Mouse (Mus musculus): ENCODE data around the gene Ttl.

The Ttl gene

DNA sequence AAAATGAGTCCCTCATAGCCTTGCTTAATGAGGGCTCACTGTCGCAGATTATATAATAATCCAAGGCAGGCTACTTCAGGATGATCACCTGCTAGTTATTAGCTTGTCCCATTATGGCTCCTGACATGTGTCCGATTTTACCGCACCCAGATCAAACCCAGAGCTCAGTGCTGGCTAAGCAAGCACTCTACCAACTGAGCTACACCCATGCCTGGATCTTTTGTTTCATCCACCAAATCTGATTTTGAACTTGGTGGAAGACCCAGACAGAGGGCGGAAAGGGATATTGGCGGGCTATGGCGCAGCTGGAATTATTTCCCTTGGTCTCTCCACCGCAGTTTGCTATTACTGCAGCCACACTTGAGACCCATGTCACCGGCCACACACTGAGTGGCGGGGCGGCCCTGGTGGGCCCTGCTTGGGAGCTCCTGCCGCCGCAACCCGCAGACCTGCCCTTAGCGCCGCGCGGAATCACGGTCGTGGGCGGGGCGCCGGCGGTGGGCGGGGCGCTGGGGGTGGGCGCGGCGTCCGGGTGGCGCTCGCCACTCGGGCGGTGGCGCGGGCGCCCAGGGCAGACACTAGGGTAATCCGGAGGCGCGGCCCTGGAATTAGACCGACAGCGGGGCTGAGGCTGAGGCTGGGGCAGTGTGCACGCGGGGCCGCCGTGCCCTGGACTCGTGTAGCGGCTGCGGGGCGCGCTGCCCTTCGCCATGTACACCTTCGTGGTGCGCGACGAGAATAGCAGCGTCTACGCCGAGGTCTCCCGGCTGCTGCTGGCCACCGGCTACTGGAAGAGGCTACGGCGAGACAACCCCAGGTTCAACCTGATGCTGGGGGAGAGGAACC, at the start of gene Ttl:
Ttl (plus strand) TSS at position 506 of the 846 bp plus-strand sequence.
- peak; percentile 50 for DNase-seq (ENCODE audit: low spot score)

GRCm38 (mm10) chr2:129020106-129020505, 45.6 kb upstream of the Ttl start:
- no peak for DNase-seq (ENCODE audit: low spot score)

GRCm38 (mm10) chr2:129024820-129025219, 40.9 kb upstream of the Ttl start:
- DNase-seq (ENCODE audit: low spot score), result no peak

DNA sequence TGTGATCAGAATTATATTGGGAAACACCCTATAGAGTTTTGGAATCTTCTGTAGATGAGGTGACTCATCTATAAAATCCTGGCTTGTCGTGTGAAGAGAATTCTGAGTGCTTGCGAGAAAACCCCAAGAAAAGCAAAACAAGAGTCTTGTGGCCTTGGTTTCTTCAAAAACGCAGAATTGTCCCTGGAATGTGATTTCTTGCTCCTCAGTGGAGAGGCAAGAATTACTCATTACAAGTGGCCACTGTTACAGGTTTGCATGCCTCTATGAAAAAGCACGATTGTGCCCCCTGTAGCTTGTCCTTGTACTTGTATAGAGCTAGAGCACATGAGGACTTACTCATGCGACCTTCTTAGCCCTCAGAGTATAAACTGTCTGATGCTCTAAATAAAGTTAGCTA, 30.4 kb upstream of the Ttl start:
- DNase-seq (ENCODE audit: low spot score), result no peak

DNA sequence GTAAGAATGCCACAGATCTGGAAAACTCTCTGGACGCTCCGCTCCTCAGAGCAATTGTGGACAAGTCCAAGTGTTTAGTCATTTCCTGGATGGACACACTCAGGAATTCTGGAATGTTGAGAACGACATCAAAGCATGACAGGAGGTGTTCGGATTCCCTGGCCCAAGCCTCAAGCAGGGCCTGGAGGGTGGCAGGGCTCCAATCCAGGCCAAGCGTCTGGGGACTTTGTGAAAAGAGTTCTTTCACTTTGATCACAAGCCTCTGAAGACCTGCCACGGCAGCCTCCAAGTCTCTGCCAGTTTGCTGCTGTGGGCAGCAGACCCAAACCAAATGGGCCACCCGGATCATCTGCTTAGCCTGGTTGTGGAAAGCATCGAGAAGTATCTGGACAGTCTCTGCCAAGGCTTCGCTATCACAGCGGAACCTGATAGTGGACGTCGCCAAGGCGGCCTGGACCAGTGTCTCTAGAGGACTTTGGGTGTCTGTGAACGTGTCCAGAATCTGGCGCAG, 27.3 kb upstream of the Ttl start:
- no peak for DNase-seq (ENCODE audit: low spot score)

- no peak for DNase-seq (ENCODE audit: low spot score)
Measured at GRCm38 (mm10) chr2:129038937-129039631, 26.7 kb upstream of the Ttl start.

DNA sequence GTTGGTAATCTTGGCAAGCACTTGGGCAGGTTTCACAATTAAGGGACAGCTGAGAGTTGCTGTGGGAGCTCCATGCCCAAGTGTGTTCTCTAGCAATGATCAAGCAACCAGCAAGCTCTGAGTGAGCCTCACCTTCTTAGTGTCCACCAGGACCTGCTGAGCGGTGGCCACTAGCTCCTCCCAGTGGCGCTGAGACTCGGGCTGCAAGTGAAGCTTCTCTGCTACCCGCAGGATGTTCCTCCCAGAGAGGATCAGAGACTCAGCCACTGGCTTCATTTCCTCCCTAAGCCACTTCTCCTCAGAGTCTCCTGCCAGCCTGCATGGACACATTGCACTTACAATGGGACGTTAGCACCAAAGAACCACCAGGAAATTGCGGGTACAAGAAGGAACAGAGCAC, 25.2 kb upstream of the Ttl start:
- no peak for DNase-seq (ENCODE audit: low spot score)

DNA sequence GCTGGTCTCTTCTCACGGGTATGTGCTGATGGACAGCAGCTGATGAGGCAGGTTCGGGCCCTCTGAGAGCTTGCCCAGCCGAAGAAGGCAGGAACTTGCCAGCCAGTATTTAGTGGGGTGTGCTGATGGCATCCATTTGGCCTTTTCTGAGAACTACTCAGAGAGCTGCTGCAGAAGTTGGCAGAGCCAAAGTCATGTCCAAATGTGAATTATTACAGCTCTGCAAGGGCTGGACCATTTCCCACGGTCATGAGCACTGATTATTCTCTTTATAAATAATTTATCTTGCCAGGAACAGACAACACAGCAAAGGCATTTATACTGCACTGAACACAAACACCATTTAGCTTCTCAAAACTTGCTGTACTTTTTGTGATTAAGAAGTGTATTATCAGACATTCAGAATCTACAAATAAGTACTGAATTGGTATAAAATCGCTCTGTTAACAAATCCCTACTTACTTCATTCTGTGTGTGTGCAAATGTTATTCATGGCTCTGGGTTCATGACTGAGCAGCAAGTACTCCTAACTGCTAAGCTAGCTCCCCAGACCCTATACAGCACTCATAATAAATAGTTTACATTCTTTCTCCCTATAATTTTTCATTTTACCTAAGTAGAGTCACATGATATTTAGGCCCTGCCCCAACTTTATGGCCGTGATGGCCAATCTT, 19.4 kb upstream of the Ttl start:
- DNase-seq (ENCODE audit: low spot score), result no peak

DNA sequence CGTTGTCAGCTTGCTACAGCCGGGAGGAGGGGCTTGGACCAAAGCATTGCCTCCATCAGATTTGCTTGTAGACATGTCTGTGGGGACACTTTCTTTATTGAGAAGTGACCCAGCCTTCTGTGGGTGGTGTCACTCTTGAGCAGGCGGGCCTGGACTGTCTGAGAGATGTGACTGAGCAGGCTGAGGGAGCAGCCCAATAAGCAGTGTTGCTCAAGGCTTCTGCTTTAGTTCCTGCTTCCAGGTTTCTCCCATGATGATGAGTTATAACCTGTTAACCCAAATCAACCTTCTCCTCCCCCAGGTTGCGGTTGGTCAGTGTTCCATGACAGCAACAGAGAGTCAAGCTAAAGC, 18.9 kb upstream of the Ttl start:
- DNase-seq (ENCODE audit: low spot score), result no peak

GRCm38 (mm10) chr2:129047811-129048210, 17.9 kb upstream of the Ttl start, which contains the start of gene Vinac1:
Gene Vinac1 (minus strand): TSS chr2:129048172.
- DNase-seq (ENCODE audit: low spot score), result no peak

DNA sequence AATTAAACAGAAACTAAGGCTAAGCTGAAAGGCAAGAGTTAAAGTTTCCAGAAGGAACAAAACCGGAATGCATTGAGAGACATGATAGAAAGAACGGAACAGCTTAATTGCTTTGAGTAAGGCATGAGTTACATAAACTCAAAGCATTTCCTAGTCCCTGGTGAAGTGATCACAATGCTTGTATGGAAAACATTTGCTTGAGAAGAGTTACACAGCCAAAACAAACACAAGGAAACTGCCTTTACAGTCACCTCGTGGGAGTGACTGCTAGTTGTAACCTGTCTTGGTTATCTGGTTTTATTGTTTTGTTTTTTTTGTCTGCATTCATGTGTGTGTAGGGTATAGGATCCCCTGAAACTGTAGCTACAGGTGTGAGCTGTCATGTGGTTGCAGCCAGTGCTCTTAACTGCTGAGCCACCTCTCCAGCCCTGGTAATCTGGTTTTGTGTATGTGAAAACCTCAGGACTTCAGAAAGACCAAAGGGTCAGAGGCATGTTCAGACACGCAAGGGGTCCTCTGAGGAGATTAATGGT, 13.2 kb upstream of the Ttl start:
- DNase-seq (ENCODE audit: low spot score), result no peak

DNA sequence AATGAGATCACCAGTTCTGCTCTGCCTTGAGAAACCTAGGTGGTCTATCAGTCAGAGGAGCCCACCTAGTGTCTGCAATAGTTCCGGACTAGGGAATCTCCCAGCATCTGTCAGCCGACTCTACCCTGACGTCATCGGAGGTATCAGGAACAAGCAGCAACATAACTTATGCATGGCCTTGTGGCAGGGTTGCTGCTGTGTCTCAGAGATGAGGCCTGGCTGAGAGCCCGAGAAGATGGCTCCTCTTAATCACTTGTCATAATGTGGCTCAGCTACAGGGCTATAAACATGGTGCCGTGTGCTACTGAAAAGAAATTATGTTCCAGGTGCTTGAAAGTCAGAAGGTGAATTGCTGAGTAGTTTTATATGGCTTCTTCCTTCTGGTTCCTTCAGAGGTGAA, 10.0 kb upstream of the Ttl start:
- DNase-seq (ENCODE audit: low spot score), result no peak

- DNase-seq (ENCODE audit: low spot score), result peak; percentile 36
Measured at GRCm38 (mm10) chr2:129056597-129056996, 9.1 kb upstream of the Ttl start.

DNA sequence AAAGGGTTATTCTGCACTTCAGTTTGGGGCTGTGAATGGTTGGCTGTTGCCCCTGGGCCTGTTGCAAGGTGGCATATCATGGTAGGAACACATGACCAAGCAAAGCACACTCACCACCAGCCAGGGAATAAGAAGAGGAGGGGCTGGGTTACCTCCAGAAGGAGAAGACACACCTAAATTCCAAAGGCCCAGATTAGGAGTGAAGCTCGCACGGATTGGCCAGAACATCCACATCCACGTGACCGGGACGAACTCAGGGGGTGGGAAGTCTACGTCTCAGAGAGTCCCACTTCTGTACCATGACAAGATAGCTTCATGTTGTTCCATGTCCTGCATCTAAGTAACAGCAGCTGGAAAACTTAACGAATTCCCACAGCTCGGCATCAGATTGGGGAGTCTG, 8.5 kb upstream of the Ttl start:
- no peak for DNase-seq (ENCODE audit: low spot score)

DNA sequence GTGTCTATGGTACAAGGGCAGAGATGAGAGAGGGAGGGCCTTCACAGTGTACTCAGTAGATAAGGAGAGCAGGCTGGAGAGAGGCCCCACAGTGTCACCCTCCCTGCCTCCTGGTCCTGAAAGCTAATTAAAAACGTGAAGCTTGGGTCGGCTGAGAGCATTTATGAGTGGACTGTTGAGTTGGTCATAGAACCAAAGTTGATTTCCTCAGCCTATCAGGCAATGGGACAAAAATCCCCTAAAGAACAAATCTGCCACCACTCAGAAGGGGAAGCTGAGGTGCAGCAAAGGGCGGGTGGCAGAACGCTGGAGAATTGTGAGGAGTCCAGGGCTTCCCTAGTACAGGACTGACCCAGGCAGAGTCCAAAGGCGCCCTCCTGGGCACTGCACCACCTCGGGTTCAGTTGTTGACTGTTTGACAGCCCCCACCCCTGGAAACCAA, 7.8 kb upstream of the Ttl start:
- DNase-seq (ENCODE audit: low spot score), result peak; percentile 53

DNA sequence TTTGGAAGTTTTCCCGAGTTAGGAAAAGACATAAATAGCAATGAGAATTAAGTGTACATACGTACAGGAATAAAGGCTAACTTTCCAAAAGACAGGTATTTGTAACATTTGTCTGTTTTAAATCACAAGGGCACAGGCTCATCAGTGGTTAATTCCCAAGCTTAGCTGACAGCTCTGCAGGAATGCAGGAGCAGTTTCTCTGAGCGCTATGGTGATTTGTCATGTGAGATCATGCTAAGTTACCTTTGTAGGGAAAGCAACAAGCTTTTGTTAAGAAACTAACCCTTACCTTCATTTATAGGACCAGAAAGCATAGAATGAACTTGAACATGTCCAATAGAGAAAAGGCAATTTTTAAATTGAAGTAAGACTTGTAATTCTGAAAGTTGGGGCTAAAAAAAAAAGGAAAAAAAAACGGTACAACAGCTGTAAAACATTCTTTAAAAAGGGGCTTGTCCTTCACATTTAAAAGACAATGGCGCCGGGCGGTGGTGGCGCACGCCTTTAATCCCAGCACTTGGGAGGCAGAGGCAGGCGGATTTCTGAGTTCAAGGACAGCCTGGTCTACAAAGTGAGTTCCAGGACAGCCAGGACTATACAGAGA, 4.2 kb upstream of the Ttl start:
- DNase-seq (ENCODE audit: low spot score), result no peak

DNA sequence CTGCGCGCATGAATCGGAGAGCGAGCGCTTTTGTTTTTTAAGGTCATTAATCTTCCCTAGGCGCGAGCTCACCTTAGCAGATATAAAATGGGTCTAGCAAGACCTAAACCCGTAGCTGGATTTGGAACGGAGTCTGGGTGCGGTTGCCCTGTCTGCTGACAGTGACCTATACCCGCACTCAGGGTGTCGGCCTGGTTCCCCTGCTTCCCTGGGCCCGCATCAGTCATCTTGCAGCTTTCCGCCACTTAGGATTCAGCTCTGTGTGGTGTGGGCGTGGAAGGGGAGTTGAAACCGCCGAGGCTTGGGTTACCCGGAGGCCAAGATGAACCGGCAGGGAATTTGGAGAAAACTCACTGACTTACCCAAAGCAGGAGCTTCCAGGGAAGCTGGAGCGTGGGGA, 584 bp downstream of the Ttl start:
- peak; percentile 43 for DNase-seq (ENCODE audit: low spot score)

DNA sequence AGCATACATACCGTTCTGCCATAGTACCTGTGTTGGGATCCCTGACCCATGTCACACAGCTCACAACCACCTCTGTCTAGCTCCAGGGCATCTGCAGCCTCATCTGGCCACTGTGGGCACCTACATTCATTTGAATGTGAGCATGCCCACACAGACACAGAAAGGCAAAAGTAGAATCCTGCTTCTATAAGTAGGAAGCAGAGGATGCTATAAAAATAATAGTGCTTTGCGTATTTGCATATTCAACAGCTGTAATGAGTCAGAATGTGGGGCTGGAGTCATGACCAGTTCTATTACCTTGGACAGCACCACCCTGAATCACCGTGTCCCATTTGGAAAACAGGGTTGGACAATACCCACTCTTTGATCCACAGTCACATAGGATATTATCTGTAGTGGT, 4.6 kb downstream of the Ttl start:
- DNase-seq (ENCODE audit: low spot score), result no peak

- peak; percentile 28 for DNase-seq (ENCODE audit: low spot score)
Measured at GRCm38 (mm10) chr2:129078313-129078712, 12.6 kb downstream of the Ttl start.

DNA sequence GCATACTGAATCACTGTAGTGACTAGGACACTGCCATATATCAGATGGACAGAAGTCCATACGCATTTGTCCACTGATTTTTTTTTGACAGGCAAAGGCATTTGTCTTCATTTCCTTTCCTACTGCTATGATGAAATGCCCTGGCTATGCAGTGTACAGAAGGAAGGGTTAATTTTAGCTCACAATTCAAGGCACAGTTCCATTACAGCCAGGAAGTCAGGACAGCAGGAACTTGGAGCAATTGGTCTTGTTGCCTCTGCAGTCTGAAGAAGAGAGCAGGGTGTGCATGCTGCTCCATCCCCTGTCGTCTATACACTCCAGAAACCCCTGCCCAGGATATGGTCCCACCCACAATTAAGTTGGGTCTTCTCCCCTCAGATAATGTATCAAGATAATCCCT, 13.5 kb downstream of the Ttl start:
- no peak for DNase-seq (ENCODE audit: low spot score)

- DNase-seq (ENCODE audit: low spot score), result no peak
Measured at GRCm38 (mm10) chr2:129081097-129081496, 15.4 kb downstream of the Ttl start.

DNA sequence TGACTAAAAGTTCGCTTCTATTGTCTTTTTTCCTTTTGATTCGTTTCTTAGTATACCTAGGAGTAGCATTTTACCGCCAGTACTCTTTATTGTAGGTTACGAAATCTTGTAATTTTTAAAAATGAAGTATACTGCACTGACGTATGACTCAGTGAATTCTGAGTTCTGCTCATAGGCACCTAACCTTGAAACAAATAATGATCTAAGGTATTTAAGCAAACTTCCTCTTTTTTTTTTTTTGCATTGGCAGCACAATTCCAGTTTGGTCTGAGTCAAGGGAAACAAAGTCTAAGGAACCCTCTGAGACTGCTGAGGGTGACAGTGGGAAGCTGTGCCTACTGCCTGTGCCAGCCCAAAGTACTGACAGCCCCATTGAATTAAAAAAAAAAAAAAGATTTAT, 17.8 kb downstream of the Ttl start:
- no peak for DNase-seq (ENCODE audit: low spot score)

All from c-Kit-positive CD71-positive TER-119-positive erythroid progenitor cells, embryonic 14.5 days (primary cell).